ENCODE assay signal across 12 mouse cellular contexts in the genomic region with DNA sequence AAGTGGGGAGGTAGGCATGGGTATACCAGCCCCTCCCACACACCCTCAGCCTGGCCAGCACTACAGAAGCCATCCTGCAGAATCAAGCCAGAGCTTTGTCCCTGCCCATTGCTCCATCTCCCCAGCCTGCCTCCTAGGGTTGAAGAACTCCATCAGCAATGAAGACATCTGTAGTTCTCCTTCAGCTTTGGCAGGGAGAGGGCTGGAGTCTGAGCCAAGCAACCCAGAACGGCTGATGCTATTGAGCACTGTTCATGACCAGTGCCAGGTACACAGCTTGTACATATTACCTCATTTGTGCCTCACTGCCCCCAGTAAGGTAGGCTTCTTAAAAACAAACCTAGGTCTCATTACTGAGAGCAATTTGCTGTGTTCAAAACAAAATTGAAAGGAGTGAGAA.
"Had no signal": no experiment of that assay in that cellular context is flagged by ENCODE, and none has a peak within 500 bp of the region (broad histone marks: within the 10 kb centered on the region; RNA-seq: fewer than 3 reads in every experiment).

No protein-coding gene starts in this region.

- DNase-seq: lung, embryonic 14.5 days; lung, postnatal 10 days; lung, postnatal 4 days; midbrain, embryonic 14.5 days; retina, postnatal 1 day; right cerebral cortex, adult 18-20 months; right cerebral cortex, postnatal 25 days; right cerebral cortex, postnatal 4 days; spleen, adult 18-20 months; thymus, adult 18-20 months; thymus, postnatal 14 days; thymus, postnatal 36 days had no signal
